Mouse (Mus musculus): ENCODE data around the gene Acss3.

Acss3 gene

GRCm38 (mm10) chr10:107011142-107011541, 112.3 kb downstream of the Acss3 start:
- DNase-seq (ENCODE audit: low spot score in 2 of 2), result no peak

- DNase-seq (ENCODE audit: low spot score in 2 of 2), result no peak
Measured at GRCm38 (mm10) chr10:106998052-106998625, 125.3 kb downstream of the Acss3 start.

- no peak for DNase-seq (ENCODE audit: low spot score in 2 of 2)
Measured at GRCm38 (mm10) chr10:106989478-106989877, 134.0 kb downstream of the Acss3 start.

- DNase-seq (ENCODE audit: low spot score in 2 of 2), result no peak
Measured at GRCm38 (mm10) chr10:106975193-106976141, 148.0 kb downstream of the Acss3 start.

- DNase-seq (ENCODE audit: low spot score in 2 of 2), result no peak
Measured at GRCm38 (mm10) chr10:106959026-106959425, 164.4 kb downstream of the Acss3 start.

GRCm38 (mm10) chr10:106941380-106941779, 182.1 kb downstream of the Acss3 start:
- DNase-seq (ENCODE audit: low spot score in 2 of 2), result no peak

GRCm38 (mm10) chr10:106939441-106939840, 184.0 kb downstream of the Acss3 start:
- DNase-seq (ENCODE audit: low spot score in 2 of 2), result no peak

GRCm38 (mm10) chr10:106938851-106939250, 184.6 kb downstream of the Acss3 start:
- DNase-seq (ENCODE audit: low spot score in 2 of 2), result no peak

- no peak for DNase-seq (ENCODE audit: low spot score in 2 of 2)
Measured at GRCm38 (mm10) chr10:106936996-106937395, 186.5 kb downstream of the Acss3 start.

GRCm38 (mm10) chr10:106932571-106933073, 190.8 kb downstream of the Acss3 start:
- no peak for DNase-seq (ENCODE audit: low spot score in 2 of 2)

GRCm38 (mm10) chr10:106928576-106929332, 194.7 kb downstream of the Acss3 start:
- no peak for DNase-seq (ENCODE audit: low spot score in 2 of 2)

- no peak for DNase-seq (ENCODE audit: low spot score in 2 of 2)
Measured at GRCm38 (mm10) chr10:106924798-106925197, 198.7 kb downstream of the Acss3 start.

- DNase-seq (ENCODE audit: low spot score in 2 of 2), result no peak
Measured at GRCm38 (mm10) chr10:106924334-106924733, 199.1 kb downstream of the Acss3 start.

- DNase-seq (ENCODE audit: low spot score in 2 of 2), result no peak
Measured at GRCm38 (mm10) chr10:106914822-106915221, 208.6 kb downstream of the Acss3 start.

- no peak for DNase-seq (ENCODE audit: low spot score in 2 of 2)
Measured at GRCm38 (mm10) chr10:106914275-106914674, 209.2 kb downstream of the Acss3 start.

- DNase-seq (ENCODE audit: low spot score in 2 of 2), result no peak
Measured at GRCm38 (mm10) chr10:106913032-106913431, 210.4 kb downstream of the Acss3 start.

- no peak for DNase-seq (ENCODE audit: low spot score in 2 of 2)
Measured at GRCm38 (mm10) chr10:106910108-106910507, 213.4 kb downstream of the Acss3 start.

GRCm38 (mm10) chr10:106896351-106896750, 227.1 kb downstream of the Acss3 start:
- no peak for DNase-seq (ENCODE audit: low spot score in 2 of 2)

Data from spleen, postnatal 36 days (tissue).